Mouse (Mus musculus) neural tube, embryonic 15.5 days (tissue): Measurements from ENCODE around the gene Gjb5. TPM values are rescaled to one million over a fixed set of nuclear protein-coding genes. Genes with fewer than 3 reads are reported as not detected.

Experiments used
- polyA plus RNA-seq: library from polyadenylated mRNA; unstranded; fragments of >200 nt; fragmentation: Nextera tagmentation; extraction: Ambion mirVana; gene quantifications from 2 replicates; pipeline ENCODE4 v1.2.1, GENCODE M21; 2015

Gene Gjb5
- polyA plus RNA-seq, 1 experiment from 2014 or later, result 0.49 TPM

Other genes starting within 250 kb of the Gjb5 start
- gene Tmem35b, start 234.5 kb downstream of the Gjb5 start, polyA plus RNA-seq, result 17.7 and 18.9 TPM in 2 replicates
- gene Dlgap3, start 189.0 kb downstream of the Gjb5 start, polyA plus RNA-seq, result 20.9 and 25.1 TPM in 2 replicates
- gene Smim12, start 114.4 kb downstream of the Gjb5 start, polyA plus RNA-seq, result 61.7 and 68.9 TPM in 2 replicates
- 20.4 and 20.5 TPM in 2 replicates for gene Gja4, start 44.1 kb downstream of the Gjb5 start, polyA plus RNA-seq
- 0.59 TPM in 1 of 2 replicates, not detected in the other for gene Gjb3, start 27.3 kb downstream of the Gjb5 start, polyA plus RNA-seq
- 0.13 TPM in 1 of 2 replicates, not detected in the other for gene Gjb4, start 4.1 kb downstream of the Gjb5 start, polyA plus RNA-seq